Mouse (Mus musculus) intestine, embryonic 14.5 days (tissue): ENCODE data around the gene Cpe. TPM values are rescaled to one million over a fixed set of nuclear protein-coding genes. Genes with fewer than 3 reads are reported as not detected.

Experiments
- ATAC-seq: fragments of 200-750 bp; cut with Nextera tagmentation; replicated peaks from 2 replicates; pipeline ENCODE4 v1.8.0; 2017; ENCODE audit warnings: low read depth, moderate number of reproducible peaks, moderate TSS enrichment, moderate library complexity; ENCODE audit not compliant: low FRiP score, low TSS enrichment
- DNase-seq: peaks from one replicate; pipeline ENCODE4 v3.0.0-alpha.2; 2018; ENCODE audit warnings: low spot score
- H3K27ac ChIP-seq: fragments of 300-500 bp; sonication (generic); 2 replicates; pipeline ENCODE4 v1.5.1; 2014; ENCODE audit warnings: low read depth, mild to moderate bottlenecking, control low read depth
- H3K27me3 ChIP-seq: fragments of 300-500 bp; sonication (generic); replicated peaks from 2 replicates; pipeline ENCODE4 v1.6.1; 2014; ENCODE audit warnings: low read length, control low read depth; ENCODE audit not compliant: control insufficient read depth, insufficient read depth
- H3K36me3 ChIP-seq: fragments of 300-500 bp; sonication (generic); 2 replicates; pipeline ENCODE4 v1.6.1; 2014; ENCODE audit warnings: low read length, control low read depth; ENCODE audit not compliant: control insufficient read depth, insufficient read depth
- H3K4me1 ChIP-seq: fragments of 300-500 bp; sonication (generic); replicated peaks from 2 replicates; pipeline ENCODE4 v1.6.1; 2014; ENCODE audit warnings: low read length, control low read depth, mixed read lengths; ENCODE audit not compliant: control insufficient read depth, insufficient read depth
- H3K4me2 ChIP-seq: fragments of 300-500 bp; sonication (generic); 2 replicates; pipeline ENCODE4 v1.6.1; 2014; ENCODE audit warnings: low read length
- H3K4me3 ChIP-seq: fragments of 300-500 bp; sonication (generic); 2 replicates; pipeline ENCODE4 v1.5.1; 2014; ENCODE audit warnings: low read depth, low read length, control low read depth, mixed read lengths
- H3K9ac ChIP-seq: fragments of 300-500 bp; sonication (generic); 2 replicates; pipeline ENCODE4 v1.6.1; 2014; ENCODE audit warnings: mild to moderate bottlenecking, low read length
- H3K9me3 ChIP-seq: fragments of 300-500 bp; sonication (generic); 2 replicates; pipeline ENCODE4 v1.6.1; 2016; ENCODE audit warnings: low read length, control low read depth; ENCODE audit not compliant: control insufficient read depth
- WGBS: fragments of 180-500 bp; shearing (Covaris S2); extraction: QIAGEN DNeasy Blood & Tissue Kit; methylation state at CpG from one replicate; pipeline ENCODE4 v1.1.7; 2014; 5-methylcytosine and 5-hydroxymethylcytosine counted together
- polyA plus RNA-seq: library from polyadenylated mRNA; unstranded; fragments of >200 nt; fragmentation: Nextera tagmentation; extraction: Ambion mirVana; gene quantifications from 2 replicates; pipeline ENCODE4 v1.2.1, GENCODE M21; 2014

Gene Cpe
- polyA plus RNA-seq, 1 experiment from 2014 or later: 204 TPM

DNA sequence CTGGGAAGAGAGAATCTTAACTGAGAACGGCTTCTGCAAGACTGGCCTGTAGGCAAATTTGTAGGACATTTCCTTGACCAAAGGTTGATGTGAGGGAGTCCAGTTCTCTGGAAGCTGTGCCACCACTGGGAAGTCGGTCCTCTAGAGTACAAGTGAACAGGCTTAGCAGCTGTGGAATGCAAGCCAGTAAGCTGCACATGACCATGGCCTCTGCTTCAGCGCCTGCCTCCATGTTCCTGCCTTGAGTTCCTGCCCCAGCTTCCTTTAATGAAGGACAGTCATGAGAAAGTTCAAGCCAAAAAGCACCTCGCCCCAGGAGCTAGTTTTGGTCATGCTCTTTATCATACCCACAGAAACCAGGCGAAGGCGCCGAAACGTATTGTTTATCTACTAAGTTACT is 73.2 kb downstream of the Cpe start:
- no peaks in the 10 kb centered on the region for H3K9me3 ChIP-seq
- no peaks in the 10 kb centered on the region for H3K36me3 ChIP-seq
- no peaks in the 10 kb centered on the region for H3K27me3 ChIP-seq
- H3K4me3 ChIP-seq: no peak overlapping the region
- no peak overlapping the region for H3K27ac ChIP-seq
- WGBS: 87% methylated on average over 8 of the region's 8 CpGs
- H3K4me1 ChIP-seq: 0 out of 2 replicates have a peak, but pooled peaks cover 6% of the 10 kb centered on the region
- H3K9ac ChIP-seq: no peak overlapping the region
- ATAC-seq (no peak), DNase-seq (no peak)
- H3K4me2 ChIP-seq: no peak overlapping the region

DNA sequence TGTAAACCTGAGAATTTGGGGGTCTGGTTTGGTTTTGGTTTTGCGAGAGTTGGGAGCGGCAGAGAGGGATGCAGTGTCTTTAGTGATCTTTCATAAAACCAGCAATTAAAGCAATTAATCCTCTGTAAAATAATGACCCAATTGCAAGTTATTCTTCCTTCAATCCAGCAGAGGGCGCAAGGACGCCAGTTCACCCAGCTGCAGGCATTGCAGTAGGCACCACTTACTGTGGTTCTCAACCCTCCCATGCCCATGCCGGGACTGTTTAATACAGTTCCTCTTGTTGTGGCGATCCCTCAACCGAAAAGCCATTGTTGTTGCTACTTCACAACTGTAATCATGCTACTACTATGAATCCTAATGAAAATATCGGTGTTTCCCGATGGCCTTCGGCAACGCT is 74.2 kb downstream of the Cpe start:
- H3K4me2 ChIP-seq: no peak overlapping the region
- 58% methylated on average over 11 of the region's 11 CpGs for WGBS
- 0 out of 2 replicates have a peak, but pooled peaks cover 6% of the 10 kb centered on the region for H3K4me1 ChIP-seq
- no peaks in the 10 kb centered on the region for H3K9me3 ChIP-seq
- ATAC-seq (no peak), DNase-seq (peak; percentile 59)
- no peaks in the 10 kb centered on the region for H3K27me3 ChIP-seq
- H3K27ac ChIP-seq: no peak overlapping the region
- no peak overlapping the region for H3K9ac ChIP-seq
- no peak overlapping the region for H3K4me3 ChIP-seq
- no peaks in the 10 kb centered on the region for H3K36me3 ChIP-seq

DNA sequence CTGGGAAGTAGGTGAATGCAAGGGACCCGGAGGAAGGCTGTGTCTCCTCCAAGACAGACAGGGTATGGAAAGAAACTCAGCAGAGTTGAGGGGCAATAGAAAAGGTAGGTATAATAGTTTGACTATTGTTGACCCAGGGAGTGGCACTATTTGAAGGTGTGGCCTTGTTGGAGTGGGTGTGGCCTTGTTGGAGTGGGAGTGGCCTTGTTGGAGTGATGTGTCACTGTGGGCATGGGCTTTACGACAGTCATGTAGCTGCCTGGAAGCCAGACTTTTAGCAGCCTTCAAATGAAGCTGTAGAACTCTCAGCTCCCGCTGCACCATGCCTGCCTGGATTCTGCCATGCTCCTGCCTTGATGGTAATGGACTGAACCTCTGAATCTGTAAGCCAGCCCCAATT is 76.3 kb downstream of the Cpe start:
- Histone ChIP-seq H3K4me3 (no peak overlapping the region), H3K4me2 (no peak overlapping the region), H3K4me1 (0 out of 2 replicates have a peak, but pooled peaks cover 4% of the 10 kb centered on the region), H3K27me3 (no peaks in the 10 kb centered on the region), H3K9me3 (no peaks in the 10 kb centered on the region), H3K27ac (no peak overlapping the region), H3K9ac (no peak overlapping the region), H3K36me3 (no peaks in the 10 kb centered on the region)
- WGBS: 90% methylated on average over 3 of the region's 3 CpGs
- ATAC-seq (no peak), DNase-seq (no peak)

DNA sequence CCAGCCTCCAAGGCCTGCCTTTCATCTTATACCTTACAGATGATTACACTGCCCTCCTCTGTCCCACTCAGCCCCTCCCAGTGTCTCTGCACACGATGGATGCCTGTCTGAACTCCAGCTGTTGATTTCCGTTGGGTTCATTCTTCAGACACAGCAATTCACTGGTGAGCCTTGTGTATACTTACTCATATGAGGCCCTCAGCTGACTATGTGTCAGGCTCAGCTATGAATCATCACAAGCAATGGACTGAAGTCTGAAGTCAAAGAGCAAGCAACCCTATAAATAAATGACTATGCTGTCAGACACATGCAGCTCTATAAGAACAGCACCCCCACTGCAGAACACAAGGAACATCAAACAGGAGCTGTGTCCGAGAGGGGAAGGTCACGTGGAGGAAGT is 77.4 kb downstream of the Cpe start:
- Histone ChIP-seq H3K9ac (no peak overlapping the region), H3K4me1 (0 out of 2 replicates have a peak, but pooled peaks cover 3% of the 10 kb centered on the region), H3K4me3 (no peak overlapping the region), H3K36me3 (peaks cover 4% of the 10 kb centered on the region; the same call in 1 of the 2 replicates), H3K27me3 (no peaks in the 10 kb centered on the region), H3K27ac (no peak overlapping the region), H3K9me3 (no peaks in the 10 kb centered on the region), H3K4me2 (no peak overlapping the region)
- 57% methylated on average over 4 of the region's 4 CpGs for WGBS
- ATAC-seq: peak; percentile 25; the same call in 1 of the 2 replicates
- DNase-seq: no peak

DNA sequence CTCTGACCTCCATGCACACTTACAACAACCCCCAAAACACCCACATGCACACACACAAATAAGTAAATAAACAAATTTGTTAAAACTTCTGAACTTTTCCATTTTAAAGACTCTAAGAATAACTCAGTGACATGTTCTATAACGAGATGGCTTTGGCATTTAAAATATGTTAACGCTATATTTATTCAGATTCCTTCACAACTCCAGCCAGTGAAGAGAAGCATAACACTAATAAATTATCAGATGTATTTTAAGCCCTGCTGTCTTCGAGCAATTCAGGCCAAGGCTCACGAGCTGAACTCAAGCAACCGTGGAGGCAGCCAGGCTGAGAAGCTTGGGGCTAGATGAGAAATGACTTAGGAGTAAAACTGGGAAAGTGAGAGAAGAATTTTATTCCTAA is 79.2 kb downstream of the Cpe start:
- no peak overlapping the region for H3K9ac ChIP-seq
- no peak overlapping the region for H3K4me3 ChIP-seq
- H3K4me2 ChIP-seq: no peak overlapping the region
- H3K9me3 ChIP-seq: no peaks in the 10 kb centered on the region
- ATAC-seq: no peak
- H3K27ac ChIP-seq: no peak overlapping the region
- peaks cover 4% of the 10 kb centered on the region; the same call in 1 of the 2 replicates for H3K36me3 ChIP-seq
- DNase-seq: no peak
- WGBS: 46% methylated on average over 5 of the region's 5 CpGs
- H3K27me3 ChIP-seq: no peaks in the 10 kb centered on the region
- 0 out of 2 replicates have a peak, but pooled peaks cover under 1% of the 10 kb centered on the region for H3K4me1 ChIP-seq

DNA sequence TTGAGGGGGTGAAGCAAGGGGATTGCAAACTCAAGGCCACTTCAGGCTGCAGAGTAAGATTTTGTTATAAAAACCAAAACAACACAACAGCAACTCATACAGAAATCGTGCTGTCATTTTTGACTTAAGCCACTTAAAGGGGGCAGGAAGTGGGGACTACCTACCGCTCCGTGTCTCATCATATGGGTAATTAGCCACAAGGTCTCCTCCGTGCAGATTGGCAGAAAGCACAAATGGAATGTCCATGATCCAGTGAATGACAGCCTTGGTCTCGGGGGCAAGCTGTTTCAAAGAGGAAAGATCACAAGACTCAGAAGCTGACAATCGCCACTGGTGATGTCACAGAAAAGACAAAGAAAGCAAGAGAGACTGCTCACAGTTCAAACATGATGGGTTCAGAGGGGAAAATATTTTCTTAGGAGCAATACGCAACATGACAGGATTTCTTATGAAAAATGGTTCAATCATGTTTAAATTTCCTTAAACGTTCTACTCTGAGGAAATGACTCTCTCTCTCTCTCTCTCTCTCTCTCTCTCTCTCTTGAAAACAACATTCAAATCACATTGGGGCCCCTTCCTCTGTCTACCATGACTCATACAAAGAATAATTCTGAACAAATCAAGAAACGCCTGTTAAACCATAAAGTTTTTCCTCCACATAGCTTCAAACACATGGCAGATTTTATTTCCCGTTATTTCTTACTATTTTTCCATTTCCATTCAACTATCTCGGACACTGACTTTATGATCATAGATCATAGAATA is 81.5 kb downstream of the Cpe start:
- WGBS: 77% methylated on average over 11 of the region's 11 CpGs
- H3K27me3 ChIP-seq: no peaks in the 10 kb centered on the region
- no peaks in the 10 kb centered on the region for H3K4me1 ChIP-seq
- H3K4me3 ChIP-seq: no peak overlapping the region
- H3K27ac ChIP-seq: no peak overlapping the region
- ATAC-seq (no peak), DNase-seq (no peak)
- no peak overlapping the region for H3K9ac ChIP-seq
- no peaks in the 10 kb centered on the region for H3K9me3 ChIP-seq
- no peak overlapping the region for H3K4me2 ChIP-seq
- peaks cover 4% of the 10 kb centered on the region; the same call in 1 of the 2 replicates for H3K36me3 ChIP-seq

DNA sequence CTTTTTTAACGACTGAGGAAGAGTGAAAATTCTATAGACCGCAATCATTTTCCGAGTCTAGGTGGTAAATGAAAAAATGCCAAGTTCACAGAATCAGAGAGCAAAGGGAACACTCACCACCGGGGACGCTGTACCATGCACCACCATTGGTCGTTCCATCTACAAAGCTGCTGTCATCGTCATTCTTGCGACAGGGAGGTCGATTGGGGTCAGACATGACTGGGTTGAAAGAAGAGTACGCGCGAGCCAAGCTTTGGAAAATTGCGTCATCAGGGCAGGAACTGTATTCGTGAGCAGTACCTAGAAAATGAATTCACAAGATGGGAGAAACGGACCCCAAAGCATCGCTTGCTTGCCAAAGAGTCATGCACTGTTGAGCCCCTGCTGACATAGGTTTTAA is 83.9 kb downstream of the Cpe start:
- H3K9ac ChIP-seq: no peak overlapping the region
- ATAC-seq (no peak), DNase-seq (no peak)
- H3K4me3 ChIP-seq: no peak overlapping the region
- 89% methylated on average over 16 of the region's 16 CpGs for WGBS
- no peaks in the 10 kb centered on the region for H3K27me3 ChIP-seq
- H3K9me3 ChIP-seq: no peaks in the 10 kb centered on the region
- H3K4me2 ChIP-seq: no peak overlapping the region
- peaks cover 7% of the 10 kb centered on the region; the same call in 1 of the 2 replicates for H3K36me3 ChIP-seq
- no peak overlapping the region for H3K27ac ChIP-seq
- H3K4me1 ChIP-seq: no peaks in the 10 kb centered on the region

DNA sequence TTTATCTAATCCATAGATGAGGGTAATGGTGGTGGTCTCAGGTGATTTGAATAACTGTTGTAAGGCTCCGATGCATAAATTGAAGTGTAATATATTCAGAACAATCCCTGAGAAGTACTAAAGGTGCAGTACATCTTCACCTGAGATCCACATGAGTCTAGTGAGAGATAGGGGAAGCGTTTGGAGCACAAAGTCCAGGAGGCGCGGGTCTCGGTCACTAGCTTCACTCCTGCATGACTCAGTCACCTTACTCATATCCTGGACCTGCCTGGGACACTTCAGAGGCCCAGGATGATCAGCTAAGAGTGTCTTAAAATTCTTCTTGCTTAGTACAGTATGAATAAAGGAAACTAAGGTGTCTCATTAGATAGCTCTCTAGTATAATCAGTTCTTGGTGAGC is 86.8 kb downstream of the Cpe start:
- ATAC-seq (no peak), DNase-seq (no peak)
- H3K36me3 ChIP-seq: peaks cover 7% of the 10 kb centered on the region; the same call in 1 of the 2 replicates
- H3K4me2 ChIP-seq: no peak overlapping the region
- H3K4me3 ChIP-seq: no peak overlapping the region
- no peaks in the 10 kb centered on the region for H3K4me1 ChIP-seq
- H3K9me3 ChIP-seq: no peaks in the 10 kb centered on the region
- H3K9ac ChIP-seq: no peak overlapping the region
- H3K27ac ChIP-seq: no peak overlapping the region
- H3K27me3 ChIP-seq: no peaks in the 10 kb centered on the region
- 90% methylated on average over 5 of the region's 5 CpGs for WGBS

DNA sequence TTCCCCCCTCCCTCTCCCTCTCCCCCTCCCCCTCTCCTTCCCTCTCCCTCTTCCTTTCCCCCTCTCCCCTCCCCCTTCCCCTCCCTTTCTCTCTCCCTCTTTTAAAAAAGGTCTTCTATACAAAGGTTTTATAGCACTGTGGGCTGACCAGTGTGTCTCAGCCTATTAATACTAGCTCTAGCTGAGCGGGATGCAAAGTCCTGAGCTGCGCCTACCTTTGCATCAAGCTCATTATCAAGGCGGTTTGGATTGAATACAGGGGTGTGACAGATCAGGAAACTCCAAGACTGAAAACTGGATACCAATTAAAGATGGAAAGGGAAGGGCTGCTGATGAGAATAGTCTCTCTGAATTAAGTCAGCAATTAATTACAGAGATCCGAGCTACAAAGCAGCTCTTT is 94.6 kb downstream of the Cpe start:
- Histone ChIP-seq H3K27me3 (no peaks in the 10 kb centered on the region), H3K27ac (no peak overlapping the region), H3K4me1 (no peaks in the 10 kb centered on the region), H3K9ac (no peak overlapping the region), H3K9me3 (no peaks in the 10 kb centered on the region), H3K4me2 (no peak overlapping the region), H3K36me3 (peaks cover 11% of the 10 kb centered on the region; the same call in 1 of the 2 replicates), H3K4me3 (no peak overlapping the region)
- 79% methylated on average over 4 of the region's 4 CpGs for WGBS
- ATAC-seq (no peak), DNase-seq (no peak)
